8 mouse cellular contexts compared by ENCODE assay signal in the genomic region with DNA sequence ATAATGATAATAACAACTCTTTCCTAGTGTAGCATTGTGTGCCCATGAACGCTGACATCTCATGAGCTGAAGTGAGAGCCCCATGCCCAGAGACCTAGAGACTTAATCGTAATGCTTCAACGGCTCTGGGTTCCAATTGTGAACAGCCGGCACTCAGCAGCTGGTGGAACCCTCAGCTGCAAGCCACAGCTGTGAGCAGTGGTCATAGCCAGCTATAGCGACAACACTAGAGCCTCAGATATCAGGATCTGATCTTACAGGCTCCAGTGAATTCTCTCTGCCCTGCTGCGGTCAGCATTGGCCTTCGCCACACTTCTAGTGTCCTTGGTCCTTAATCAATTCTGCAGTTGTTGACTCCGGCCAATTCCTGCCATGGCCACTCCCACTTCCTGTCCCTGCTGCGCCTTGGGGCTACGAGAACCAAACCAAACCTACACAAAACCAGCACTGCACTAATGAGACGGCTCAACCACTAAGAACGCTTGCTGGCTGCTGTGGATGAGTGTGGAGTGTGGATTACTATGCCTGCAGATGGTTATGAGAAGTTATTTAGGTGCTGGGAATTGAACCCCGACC. TPM values are rescaled to one million over a fixed set of nuclear protein-coding genes. Genes with fewer than 3 reads are reported as not detected.
A peak's percentile ranks its signal among the peaks of the same experiment; 100 is the strongest.
DNase-seq lines count a peak whose midpoint lies in the region; ATAC-seq and TF ChIP-seq lines count a peak whose summit lies in the region.

No protein-coding gene starts in this region.

- TF ChIP-seq CTCF in small intestine, adult 2 months (IDR thresholded peaks at IDR 0.05; ENCODE audit: extremely low read depth, insufficient read length, insufficient replicate concordance, low read depth, low read length), result no peak

- H3K4me2 ChIP-seq in heart, embryonic 11.5 days, result peak overlapping the region; percentile 19
- H3K4me2 ChIP-seq in limb, embryonic 11.5 days (ENCODE audit: low read depth, severe bottlenecking), result no peak overlapping the region
- H3K4me2 ChIP-seq in hindbrain, embryonic 13.5 days, result no peak overlapping the region

- peak; percentile 84 for DNase-seq in ovary, adult 18-20 months (ENCODE audit: low spot score)
- DNase-seq in ovary, postnatal 14 days (ENCODE audit: low spot score), result no peak
- DNase-seq in limb, embryonic 11.5 days (ENCODE audit: low spot score), result peak; percentile 27
- no peak for DNase-seq in thymus, adult 18-20 months

- no peak for ATAC-seq in heart, embryonic 11.5 days (replicated peaks; ENCODE audit: insufficient number of reproducible peaks, low FRiP score, low TSS enrichment)
- no peak for ATAC-seq in limb, embryonic 11.5 days (ENCODE audit: insufficient number of reproducible peaks, low FRiP score, low TSS enrichment, low read depth)
- no peak for ATAC-seq in hindbrain, embryonic 13.5 days (ENCODE audit: low FRiP score)
- ATAC-seq in CD4-positive, CD25-positive, alpha-beta regulatory T cell, adult 4 months, result no peak

- H3K4me3 ChIP-seq in heart, embryonic 11.5 days (ENCODE audit: low read depth, low read length), result no peak overlapping the region
- H3K4me3 ChIP-seq in limb, embryonic 11.5 days (ENCODE audit: low read depth, low read length), result no peak overlapping the region
- H3K4me3 ChIP-seq in small intestine, adult 2 months (ENCODE audit: low read depth, low read length), result no peak overlapping the region
- H3K4me3 ChIP-seq in hindbrain, embryonic 13.5 days, result no peak overlapping the region

- no peaks in the 10 kb centered on the region for H3K27me3 ChIP-seq in heart, embryonic 11.5 days (ENCODE audit: control insufficient read depth, insufficient read depth, low read length)
- H3K27me3 ChIP-seq in limb, embryonic 11.5 days (ENCODE audit: control insufficient read depth, insufficient read depth, low read length), result no peaks in the 10 kb centered on the region
- H3K27me3 ChIP-seq in small intestine, adult 2 months (ENCODE audit: control insufficient read depth, insufficient read depth, low read length), result no peaks in the 10 kb centered on the region
- no peaks in the 10 kb centered on the region for H3K27me3 ChIP-seq in hindbrain, embryonic 13.5 days

- no peaks in the 10 kb centered on the region for H3K4me1 ChIP-seq in heart, embryonic 11.5 days (ENCODE audit: control insufficient read depth, insufficient read depth, low read length)
- no peaks in the 10 kb centered on the region for H3K4me1 ChIP-seq in limb, embryonic 11.5 days (ENCODE audit: control insufficient read depth, insufficient read depth, low read length)
- H3K4me1 ChIP-seq in small intestine, adult 2 months (ENCODE audit: control insufficient read depth, insufficient read depth, insufficient read length, low read length), result peaks cover 28% of the 10 kb centered on the region
- no peaks in the 10 kb centered on the region for H3K4me1 ChIP-seq in hindbrain, embryonic 13.5 days (replicated peaks)

- 63% methylated on average over 13 of the region's 13 CpGs for WGBS in heart, embryonic 11.5 days (ENCODE audit: insufficient replicate concordance)
- 66% methylated on average over 13 of the region's 13 CpGs for WGBS in limb, embryonic 11.5 days
- 70% methylated on average over 13 of the region's 13 CpGs for WGBS in small intestine, adult 2 months
- 83% methylated on average over 13 of the region's 13 CpGs for WGBS in hindbrain, embryonic 13.5 days

- no peak overlapping the region for H3K27ac ChIP-seq in heart, embryonic 11.5 days (ENCODE audit: low read depth, low read length)
- H3K27ac ChIP-seq in limb, embryonic 11.5 days (replicated peaks; ENCODE audit: low read depth, low read length), result no peak overlapping the region
- H3K27ac ChIP-seq in small intestine, adult 2 months (ENCODE audit: insufficient read depth, low read depth, low read length), result peak overlapping the region; percentile 93
- no peak overlapping the region for H3K27ac ChIP-seq in hindbrain, embryonic 13.5 days

- TF ChIP-seq POLR2A in small intestine, adult 2 months (IDR thresholded peaks at IDR 0.05; ENCODE audit: low read depth, low read length), result no peak

- H3K9me3 ChIP-seq in heart, embryonic 11.5 days (replicated peaks; ENCODE audit: control insufficient read depth, low read length), result no peaks in the 10 kb centered on the region
- no peaks in the 10 kb centered on the region for H3K9me3 ChIP-seq in limb, embryonic 11.5 days (ENCODE audit: control insufficient read depth, low read length)
- 0 out of 2 replicates have a peak, but pooled peaks cover 3% of the 10 kb centered on the region for H3K9me3 ChIP-seq in hindbrain, embryonic 13.5 days

- H3K9ac ChIP-seq in heart, embryonic 11.5 days (ENCODE audit: low read depth, low read length), result no peak overlapping the region
- no peak overlapping the region for H3K9ac ChIP-seq in limb, embryonic 11.5 days (ENCODE audit: low read length)
- no peak overlapping the region for H3K9ac ChIP-seq in hindbrain, embryonic 13.5 days

- H3K36me3 ChIP-seq in heart, embryonic 11.5 days (ENCODE audit: control insufficient read depth, insufficient read depth, low read length), result no peaks in the 10 kb centered on the region
- H3K36me3 ChIP-seq in limb, embryonic 11.5 days (ENCODE audit: control insufficient read depth, insufficient read depth, low read length), result no peaks in the 10 kb centered on the region
- no peaks in the 10 kb centered on the region for H3K36me3 ChIP-seq in small intestine, adult 2 months (ENCODE audit: control insufficient read depth, insufficient read depth, low read length)
- H3K36me3 ChIP-seq in hindbrain, embryonic 13.5 days, result no peaks in the 10 kb centered on the region

RNA-seq across cellular contexts. Expression of a gene that starts 11.5 kb away (rescaled TPM):
- polyA plus RNA-seq in heart, embryonic 11.5 days (2014; fragmentation: Nextera tagmentation; extraction: Ambion mirVana), result 118 and 151 TPM in 2 replicates
- 150 and 163 TPM in 2 replicates for polyA plus RNA-seq in limb, embryonic 11.5 days (2014; fragmentation: Nextera tagmentation; extraction: Ambion mirVana)
- 44.8 and 62.5 TPM in 2 replicates for polyA plus RNA-seq in small intestine, adult 2 months (2012; rRNA removed)
- 165 and 174 TPM in 2 replicates for polyA plus RNA-seq in hindbrain, embryonic 13.5 days (2015; fragmentation: Nextera tagmentation; extraction: Ambion mirVana)
- polyA plus RNA-seq in CD4-positive, CD25-positive, alpha-beta regulatory T cell, adult 4 months (2017; shearing (Covaris generic)), result 100 to 1,000 TPM; 111 to 171 TPM

RNA-seq across cellular contexts. Expression of a gene that starts 25.2 kb away (rescaled TPM):
- polyA plus RNA-seq in heart, embryonic 11.5 days (2014; fragmentation: Nextera tagmentation; extraction: Ambion mirVana), result 886 and 909 TPM in 2 replicates
- 1,357 and 1,371 TPM in 2 replicates for polyA plus RNA-seq in limb, embryonic 11.5 days (2014; fragmentation: Nextera tagmentation; extraction: Ambion mirVana)
- polyA plus RNA-seq in small intestine, adult 2 months (2012; rRNA removed), result 63.8 and 77.3 TPM in 2 replicates
- 599 and 604 TPM in 2 replicates for polyA plus RNA-seq in hindbrain, embryonic 13.5 days (2015; fragmentation: Nextera tagmentation; extraction: Ambion mirVana)
- 1,000 to 10,000 TPM in 1 of 2 experiments, 100 to 1,000 TPM in 1; 984 to 1,123 TPM for polyA plus RNA-seq in CD4-positive, CD25-positive, alpha-beta regulatory T cell, adult 4 months (2017; shearing (Covaris generic))

RNA-seq across cellular contexts. Expression of a gene that starts 37.6 kb away (rescaled TPM):
- polyA plus RNA-seq in heart, embryonic 11.5 days (2014; fragmentation: Nextera tagmentation; extraction: Ambion mirVana), result 28.1 and 36.5 TPM in 2 replicates
- 73.0 and 76.2 TPM in 2 replicates for polyA plus RNA-seq in limb, embryonic 11.5 days (2014; fragmentation: Nextera tagmentation; extraction: Ambion mirVana)
- polyA plus RNA-seq in small intestine, adult 2 months (2012; rRNA removed), result 2.2 and 6.7 TPM in 2 replicates
- polyA plus RNA-seq in hindbrain, embryonic 13.5 days (2015; fragmentation: Nextera tagmentation; extraction: Ambion mirVana), result 25.7 and 33.3 TPM in 2 replicates
- 10 to 100 TPM; 86.8 to 89.1 TPM for polyA plus RNA-seq in CD4-positive, CD25-positive, alpha-beta regulatory T cell, adult 4 months (2017; shearing (Covaris generic))

RNA-seq across cellular contexts. Expression of a gene that starts 37.6 kb away (rescaled TPM):
- polyA plus RNA-seq in heart, embryonic 11.5 days (2014; fragmentation: Nextera tagmentation; extraction: Ambion mirVana), result 28.5 and 28.7 TPM in 2 replicates
- 77.5 and 77.6 TPM in 2 replicates for polyA plus RNA-seq in limb, embryonic 11.5 days (2014; fragmentation: Nextera tagmentation; extraction: Ambion mirVana)
- 6.5 and 19.8 TPM in 2 replicates for polyA plus RNA-seq in small intestine, adult 2 months (2012; rRNA removed)
- polyA plus RNA-seq in hindbrain, embryonic 13.5 days (2015; fragmentation: Nextera tagmentation; extraction: Ambion mirVana), result 37.0 and 38.5 TPM in 2 replicates
- 10 to 100 TPM; 38.6 to 48.4 TPM for polyA plus RNA-seq in CD4-positive, CD25-positive, alpha-beta regulatory T cell, adult 4 months (2017; shearing (Covaris generic))

RNA-seq across cellular contexts. Expression of a gene that starts 40.6 kb away (rescaled TPM):
- polyA plus RNA-seq in heart, embryonic 11.5 days (2014; fragmentation: Nextera tagmentation; extraction: Ambion mirVana), result 2.3 TPM in 2 replicates
- polyA plus RNA-seq in limb, embryonic 11.5 days (2014; fragmentation: Nextera tagmentation; extraction: Ambion mirVana), result 2.8 and 3.5 TPM in 2 replicates
- 0.34 and 0.47 TPM in 2 replicates for polyA plus RNA-seq in small intestine, adult 2 months (2012; rRNA removed)
- polyA plus RNA-seq in hindbrain, embryonic 13.5 days (2015; fragmentation: Nextera tagmentation; extraction: Ambion mirVana), result 2.0 and 2.8 TPM in 2 replicates
- 1 to 10 TPM; 3.7 to 5.3 TPM for polyA plus RNA-seq in CD4-positive, CD25-positive, alpha-beta regulatory T cell, adult 4 months (2017; shearing (Covaris generic))

Comparison
In these comparisons a context has a peak if more than half of its experiments do, and no peak if none do; other contexts are left out.
1. DNase-seq: peak in ovary, adult 18-20 months (single experiment) and limb, embryonic 11.5 days (single experiment); none in ovary, postnatal 14 days (single experiment) and thymus, adult 18-20 months (0 of 2).